Mouse (Mus musculus) myocyte (in vitro differentiated cells): ENCODE results near the gene Ubac2. TPM values are rescaled to one million over a fixed set of nuclear protein-coding genes. Genes with fewer than 3 reads are reported as not detected.

ENCODE experiments used
- H3K27me3 ChIP-seq: one replicate; pipeline ENCODE4 v1.6.1; 2011; ENCODE audit not compliant: control insufficient read depth, insufficient read depth, insufficient read length
- H3K36me3 ChIP-seq: one replicate; pipeline ENCODE4 v1.6.1; 2011; ENCODE audit not compliant: control insufficient read depth, insufficient read depth
- H3K4me2 ChIP-seq: one replicate; pipeline ENCODE4 v1.6.1; 2011; ENCODE audit warnings: low read depth, control low read depth
- H3K4me3 ChIP-seq: one replicate; pipeline ENCODE4 v1.5.1; 2011; ENCODE audit warnings: mild to moderate bottlenecking, control low read depth, moderate library complexity
- H3K79me2 ChIP-seq: one replicate; pipeline ENCODE4 v1.6.1; 2011; ENCODE audit not compliant: control insufficient read depth, insufficient read depth
- H3ac ChIP-seq: one replicate; pipeline ENCODE4 v1.6.1; 2011; ENCODE audit not compliant: control insufficient read depth, insufficient read length
- CEBPB ChIP-seq: IDR thresholded peaks from 2 replicates; pipeline ENCODE4 v1.6.1; 2011; ENCODE audit warnings: mild to moderate bottlenecking, moderate library complexity; ENCODE audit not compliant: poor library complexity, insufficient read depth, severe bottlenecking
- E2F4 ChIP-seq: IDR thresholded peaks from one replicate; pipeline ENCODE4 v1.6.1; 2011; ENCODE audit warnings: mild to moderate bottlenecking, control low read depth, moderate library complexity; ENCODE audit not compliant: insufficient read depth
- MAX ChIP-seq: IDR thresholded peaks from one replicate; pipeline ENCODE4 v1.6.1; 2011; ENCODE audit warnings: low read depth, mild to moderate bottlenecking, control low read depth
- MYOD1 ChIP-seq, 3 experiments: IDR thresholded peaks; one replicate each; pipeline ENCODE4 v1.6.1; 2011; ENCODE audit warnings: control low read depth in 2 of 3, low read depth in 2 of 3, mild to moderate bottlenecking in 2 of 3, moderate library complexity in 1 of 3; ENCODE audit not compliant: insufficient read length in 2 of 3, control insufficient read depth in 1 of 3
- MYOG ChIP-seq, 3 experiments: IDR thresholded peaks; one replicate each; pipeline ENCODE4 v1.6.1; 2011; ENCODE audit warnings: control low read depth in 2 of 3, low read depth in 2 of 3, mild to moderate bottlenecking in 2 of 3; ENCODE audit not compliant: insufficient read length in 2 of 3, control insufficient read depth in 1 of 3, insufficient read depth in 1 of 3
- POLR2A ChIP-seq: IDR thresholded peaks from one replicate; pipeline ENCODE4 v1.6.1; 2011; ENCODE audit warnings: low read depth, mild to moderate bottlenecking, control low read depth, moderate library complexity; ENCODE audit not compliant: insufficient read length
- POLR2AphosphoS2 ChIP-seq: IDR thresholded peaks from one replicate; pipeline ENCODE4 v1.6.1; 2011; ENCODE audit warnings: low read depth, control low read depth; ENCODE audit not compliant: insufficient read length
- REST ChIP-seq: IDR thresholded peaks from one replicate; pipeline ENCODE4 v1.6.1; 2011; ENCODE audit warnings: mild to moderate bottlenecking, control low read depth, moderate library complexity; ENCODE audit not compliant: insufficient read depth, insufficient read length
- SRF ChIP-seq: IDR thresholded peaks from one replicate; pipeline ENCODE4 v1.6.1; 2011; ENCODE audit warnings: low read depth; ENCODE audit not compliant: control insufficient read depth, insufficient read length
- TCF12 ChIP-seq: IDR thresholded peaks from one replicate; pipeline ENCODE4 v1.6.1; 2011; ENCODE audit warnings: mild to moderate bottlenecking, control low read depth; ENCODE audit not compliant: poor library complexity, insufficient read depth, severe bottlenecking
- TCF3 ChIP-seq: IDR thresholded peaks from one replicate; pipeline ENCODE4 v1.6.1; 2011; ENCODE audit warnings: low read depth, control low read depth; ENCODE audit not compliant: insufficient read length
- USF1 ChIP-seq: IDR thresholded peaks from one replicate; pipeline ENCODE4 v1.6.1; 2011; ENCODE audit warnings: low read depth, mild to moderate bottlenecking, control low read depth, moderate library complexity
- polyA plus RNA-seq: library from polyadenylated mRNA; unstranded; fragments of >200 nt; fragmentation: generic; extraction: Trizol; gene quantifications from one replicate; pipeline ENCODE4 v1.2.1, GENCODE M21; 2012; ENCODE audit warnings: missing spikeins

Ubac2 gene
- polyA plus RNA-seq, result 33.1 TPM

DNA sequence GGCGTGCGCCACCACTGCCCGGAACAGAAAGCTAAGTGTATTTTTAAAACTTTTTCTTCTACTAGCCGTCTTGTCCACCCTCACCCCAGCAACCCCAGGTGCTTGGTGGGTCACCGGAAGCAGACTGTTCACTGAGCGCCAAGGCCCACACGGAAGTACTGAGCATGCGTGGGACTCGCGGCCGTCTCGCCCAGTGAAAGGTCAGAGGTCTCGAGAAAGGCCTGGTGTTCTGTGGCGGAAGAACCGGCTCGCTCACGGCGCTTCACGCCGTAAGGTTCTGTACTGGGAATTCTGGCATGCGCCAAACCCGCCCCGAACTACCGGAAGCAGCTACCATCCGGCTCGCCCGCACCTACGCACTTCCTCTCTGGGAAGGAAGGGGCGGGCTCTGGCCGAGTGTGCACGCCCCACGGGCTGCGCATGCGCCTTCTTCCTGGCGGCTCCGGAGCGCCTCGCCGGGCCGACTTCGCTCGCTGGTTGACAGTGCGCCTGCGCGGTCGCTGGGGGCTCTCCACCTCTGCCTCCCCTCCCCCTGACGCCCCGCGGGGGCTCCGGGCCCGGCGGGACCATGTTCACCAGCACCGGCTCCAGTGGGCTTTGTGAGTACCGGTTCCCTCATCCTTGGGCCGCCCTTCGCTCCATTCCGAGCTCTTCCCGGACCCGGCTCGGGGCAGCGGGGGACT lies at the start of gene Ubac2:
Gene Ubac2, plus strand, starts transcription at position 445 of the 683 bp plus-strand sequence.
- Histone ChIP-seq H3K4me2 (peak within 1 kb of the TSS; percentile 91), H3K36me3 (no peaks in the 10 kb centered on the region), H3ac (peak within 1 kb of the TSS; percentile 64), H3K27me3 (peaks cover 10% of the 10 kb centered on the region), H3K4me3 (peak within 1 kb of the TSS; percentile 66), H3K79me2 (peaks cover 29% of the 10 kb centered on the region)
- TF ChIP-seq REST, result no peak
- TF ChIP-seq SRF, result peak; percentile 72
- TF ChIP-seq POLR2AphosphoS2, result peak; percentile 44
- TF ChIP-seq POLR2A, result peak; percentile 54

- no peak overlapping the region for H3K4me2 ChIP-seq
- H3K36me3 ChIP-seq, result no peaks in the 10 kb centered on the region
- H3K79me2 ChIP-seq, result no peaks in the 10 kb centered on the region
- TF ChIP-seq POLR2AphosphoS2 (no peak), MYOG (IDR thresholded peaks at IDR 0.05; ENCODE audit: control insufficient read depth in 1 of 3, insufficient read depth in 1 of 3, insufficient read length in 2 of 3, low read depth in 2 of 3) (no peak), POLR2A (no peak), E2F4 (no peak), REST (no peak), USF1 (no peak), SRF (no peak), TCF12 (no peak), MAX (no peak), MYOD1 (IDR thresholded peaks at IDR 0.05; ENCODE audit: control insufficient read depth in 1 of 3, insufficient read length in 2 of 3, low read depth in 2 of 3) (no peak), TCF3 (no peak), CEBPB (no peak)
- no peak overlapping the region for H3K4me3 ChIP-seq
- H3K27me3 ChIP-seq, result no peaks in the 10 kb centered on the region
- H3ac ChIP-seq, result no peak overlapping the region
Observed at GRCm38 (mm10) chr14:121829816-121830442, 48.5 kb upstream of the Ubac2 start.

GRCm38 (mm10) chr14:121833001-121833520 lies 45.4 kb upstream of the Ubac2 start:
- H3K4me3 ChIP-seq, result no peak overlapping the region
- H3K79me2 ChIP-seq, result no peaks in the 10 kb centered on the region
- H3ac ChIP-seq, result no peak overlapping the region
- H3K36me3 ChIP-seq, result no peaks in the 10 kb centered on the region
- no peak overlapping the region for H3K4me2 ChIP-seq
- no peak for TF ChIP-seq MYOD1 (IDR thresholded peaks at IDR 0.05; ENCODE audit: control insufficient read depth in 1 of 3, insufficient read length in 2 of 3, low read depth in 2 of 3)
- TF ChIP-seq POLR2A, result no peak
- TF ChIP-seq CEBPB, result no peak
- no peak for TF ChIP-seq USF1
- no peak for TF ChIP-seq MAX
- TF ChIP-seq TCF3, result no peak
- H3K27me3 ChIP-seq, result no peaks in the 10 kb centered on the region

DNA sequence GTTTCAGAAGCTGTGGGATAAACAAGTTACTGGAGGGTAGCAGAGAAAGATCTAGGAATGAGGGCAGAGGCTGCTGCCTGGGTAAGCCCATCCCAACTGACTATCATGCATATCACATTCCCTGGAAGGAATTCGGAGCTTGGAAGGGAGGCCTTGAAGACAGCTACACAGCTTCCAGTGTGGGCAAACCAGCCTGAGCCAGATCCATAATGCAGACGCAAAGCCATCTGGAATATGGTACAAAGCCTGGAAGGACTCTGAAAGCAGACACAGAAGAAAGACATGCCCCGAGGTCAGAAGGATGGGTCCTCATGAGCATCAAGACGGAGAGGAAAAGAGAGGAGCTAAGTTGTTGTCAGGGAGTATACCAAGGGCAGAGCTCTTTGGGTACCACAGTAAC lies 40.3 kb upstream of the Ubac2 start:
- H3K4me3 ChIP-seq, result no peak overlapping the region
- TF ChIP-seq TCF12 (no peak), POLR2AphosphoS2 (no peak), REST (no peak), MAX (no peak), E2F4 (no peak), TCF3 (no peak), USF1 (no peak), MYOG (IDR thresholded peaks at IDR 0.05; ENCODE audit: control insufficient read depth in 1 of 3, insufficient read depth in 1 of 3, insufficient read length in 2 of 3, low read depth in 2 of 3) (no peak), POLR2A (no peak), MYOD1 (IDR thresholded peaks at IDR 0.05; ENCODE audit: control insufficient read depth in 1 of 3, insufficient read length in 2 of 3, low read depth in 2 of 3) (no peak), SRF (no peak), CEBPB (no peak)
- H3K79me2 ChIP-seq, result no peaks in the 10 kb centered on the region
- no peaks in the 10 kb centered on the region for H3K27me3 ChIP-seq
- H3K4me2 ChIP-seq, result no peak overlapping the region
- no peak overlapping the region for H3ac ChIP-seq
- no peaks in the 10 kb centered on the region for H3K36me3 ChIP-seq

DNA sequence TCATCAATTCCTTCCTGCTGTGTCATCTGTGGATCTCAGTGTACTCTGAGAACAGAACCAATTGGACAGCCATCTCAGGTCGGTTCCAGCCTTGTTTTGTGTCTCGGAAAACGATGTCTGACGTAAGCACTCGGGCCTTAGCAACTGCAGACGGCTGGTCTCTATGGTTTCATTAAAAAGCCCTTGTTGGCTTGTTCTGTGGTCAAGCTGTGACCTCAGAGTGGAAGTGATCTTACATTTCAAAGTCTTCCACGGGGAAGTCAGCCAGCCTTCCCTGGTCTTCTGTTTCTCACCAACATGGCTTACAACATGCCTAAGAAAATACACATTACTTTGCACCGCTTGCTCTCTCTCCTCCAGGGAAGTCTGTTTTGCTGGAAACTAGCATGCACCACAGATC lies 38.2 kb upstream of the Ubac2 start:
- Histone ChIP-seq H3K27me3 (no peaks in the 10 kb centered on the region), H3K4me3 (no peak overlapping the region), H3K79me2 (no peaks in the 10 kb centered on the region), H3K4me2 (no peak overlapping the region), H3K36me3 (no peaks in the 10 kb centered on the region), H3ac (no peak overlapping the region)
- TF ChIP-seq MYOD1 (IDR thresholded peaks at IDR 0.05; ENCODE audit: control insufficient read depth in 1 of 3, insufficient read length in 2 of 3, low read depth in 2 of 3), result no peak
- TF ChIP-seq POLR2A, result no peak
- TF ChIP-seq SRF, result no peak
